Mouse (Mus musculus) heart, embryonic 14.5 days (tissue): ENCODE results near the gene Art2b. TPM values are rescaled to one million over a fixed set of nuclear protein-coding genes. Genes with fewer than 3 reads are reported as not detected.

Experiments used
- polyA plus RNA-seq: library from polyadenylated mRNA; unstranded; fragments of >200 nt; fragmentation: Nextera tagmentation; extraction: Ambion mirVana; gene quantifications from 2 replicates; pipeline ENCODE4 v1.2.1, GENCODE M21; 2014

Art2b gene
- polyA plus RNA-seq, 1 experiment from 2014 or later: not detected

Other genes with a start within 250 kb of the Art2b start
- gene Arap1, start 237.5 kb downstream of the Art2b start, polyA plus RNA-seq: 26.7 and 29.2 TPM in 2 replicates
- 0.26 TPM in 1 of 2 replicates, not detected in the other for gene Gm45837, start 174.7 kb downstream of the Art2b start, polyA plus RNA-seq
- 12.9 and 13.8 TPM in 2 replicates for gene Pde2a, start 163.9 kb downstream of the Art2b start, polyA plus RNA-seq
- 46.8 and 48.7 TPM in 2 replicates for gene Clpb, start 78.0 kb upstream of the Art2b start, polyA plus RNA-seq
- gene Phox2a, start 232.7 kb upstream of the Art2b start, polyA plus RNA-seq: 1.2 TPM in 1 of 2 replicates, not detected in the other